20 mouse cellular contexts compared by ENCODE assay signal in the genomic region with DNA sequence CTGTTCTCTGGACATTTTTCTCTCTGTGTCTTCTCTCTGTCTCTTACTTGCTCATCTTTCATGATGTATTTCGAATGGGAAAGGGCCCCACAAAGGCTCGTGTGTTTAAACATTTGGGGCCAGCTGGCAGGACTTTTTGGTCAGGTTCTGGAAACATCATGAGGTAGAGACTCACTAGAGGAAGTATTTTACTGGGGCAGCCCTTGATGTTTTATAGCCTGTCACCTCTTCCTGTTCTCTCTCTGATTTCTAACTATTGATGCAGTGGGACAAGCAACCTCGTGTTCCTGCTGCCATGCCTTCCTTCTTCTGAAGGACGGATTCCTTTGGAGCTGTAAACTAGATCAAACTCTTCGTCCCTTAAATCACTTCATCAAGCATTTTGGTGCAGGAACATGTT.
"Had no signal": no experiment of that assay in that cellular context is flagged by ENCODE, and none has a peak within 500 bp of the region (broad histone marks: within the 10 kb centered on the region; RNA-seq: fewer than 3 reads in every experiment).

No protein-coding gene starts in this region.

- H3K27ac ChIP-seq: left cerebral cortex, adult 2 months; limb, embryonic 13.5 days; liver, embryonic 13.5 days; midbrain, embryonic 10.5 days; stomach, postnatal 0 days had no signal

- H3K27me3 ChIP-seq: limb, embryonic 13.5 days; liver, embryonic 13.5 days had no signal

- H3K4me1 ChIP-seq: liver, embryonic 13.5 days had no signal

- H3K9me3 ChIP-seq: limb, embryonic 13.5 days; liver, embryonic 13.5 days; midbrain, embryonic 10.5 days had no signal

- DNase-seq: kidney, adult 9 months; kidney, postnatal 10 days; kidney, postnatal 36 days; layer of hippocampus, postnatal 36 days; liver; liver, embryonic 13.5 days; lung, adult 2 months; lung, postnatal 14 days; lung, postnatal 4 days; midbrain, embryonic 14.5 days; right cerebral cortex, postnatal 14 days; right cerebral cortex, postnatal 4 days; thymus, adult 2 months; thymus, postnatal 14 days; thymus, postnatal 4 days had no signal

- H3K4me3 ChIP-seq: left cerebral cortex, adult 2 months; limb, embryonic 13.5 days; liver, embryonic 13.5 days; midbrain, embryonic 10.5 days had no signal

- H3K4me2 ChIP-seq: limb, embryonic 13.5 days; liver, embryonic 13.5 days had no signal

- H3K36me3 ChIP-seq: limb, embryonic 13.5 days; liver, embryonic 13.5 days; midbrain, embryonic 10.5 days had no signal

- H3K9ac ChIP-seq: limb, embryonic 13.5 days; liver, embryonic 13.5 days had no signal

- ATAC-seq: intestine, postnatal 0 days had no signal
